Mouse (Mus musculus): ENCODE measurements around the gene Arhgef10l. TPM values are rescaled to one million over a fixed set of nuclear protein-coding genes. Genes with fewer than 3 reads are reported as not detected.

The Arhgef10l gene
- polyA plus RNA-seq, 1 experiment from 2014 or later: 13.4 TPM

DNA sequence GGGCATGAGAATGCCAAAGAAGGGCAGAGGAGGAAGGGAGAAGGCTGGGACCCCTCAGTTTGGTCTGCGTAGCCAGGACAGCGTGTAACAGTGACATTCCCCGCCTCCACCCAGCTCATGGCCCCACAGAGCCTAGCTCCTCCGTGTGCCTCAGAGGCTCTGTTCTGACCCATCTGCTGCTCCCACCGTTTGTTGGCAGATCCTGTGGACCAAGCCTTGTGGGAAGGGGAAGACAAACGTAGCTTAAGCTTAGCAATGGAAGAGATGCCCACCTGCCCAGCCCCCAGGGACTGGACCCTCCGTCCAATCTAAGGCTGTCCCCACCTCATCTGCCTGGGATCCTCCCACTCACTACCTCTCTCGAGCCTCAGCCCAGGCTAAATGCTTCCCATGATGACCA is 28.5 kb downstream of the Arhgef10l start:
- Histone ChIP-seq H3K4me1 (ENCODE audit: control insufficient read depth, insufficient read depth, low read length) (no peaks in the 10 kb centered on the region), H3K4me3 (ENCODE audit: low read depth, low read length) (no peak overlapping the region), H3K9me3 (ENCODE audit: control insufficient read depth, low read length) (no peaks in the 10 kb centered on the region), H3K27me3 (replicated peaks; ENCODE audit: control insufficient read depth, insufficient read depth, low read length) (no peaks in the 10 kb centered on the region), H3K4me2 (ENCODE audit: low read depth, low read length) (no peak overlapping the region), H3K36me3 (ENCODE audit: control insufficient read depth, insufficient read depth, low read length) (peaks cover 6% of the 10 kb centered on the region; the same call in 1 of the 2 replicates), H3K27ac (replicated peaks; ENCODE audit: low read depth, low read length) (no peak overlapping the region), H3K9ac (ENCODE audit: low read depth, low read length) (no peak overlapping the region)
- ATAC-seq (ENCODE audit: low read depth) (no peak; the same call in 1 of the 2 replicates), DNase-seq (ENCODE audit: low spot score) (no peak)
- 78% methylated on average over 8 of the region's 8 CpGs for WGBS

- no peak for DNase-seq (ENCODE audit: low spot score)
- H3K27ac ChIP-seq (replicated peaks; ENCODE audit: low read depth, low read length): no peak overlapping the region
- no peak overlapping the region for H3K9ac ChIP-seq (ENCODE audit: low read depth, low read length)
These were observed 29.4 kb downstream of the Arhgef10l start for GRCm38 (mm10) chr4:140636312-140636996.

DNA sequence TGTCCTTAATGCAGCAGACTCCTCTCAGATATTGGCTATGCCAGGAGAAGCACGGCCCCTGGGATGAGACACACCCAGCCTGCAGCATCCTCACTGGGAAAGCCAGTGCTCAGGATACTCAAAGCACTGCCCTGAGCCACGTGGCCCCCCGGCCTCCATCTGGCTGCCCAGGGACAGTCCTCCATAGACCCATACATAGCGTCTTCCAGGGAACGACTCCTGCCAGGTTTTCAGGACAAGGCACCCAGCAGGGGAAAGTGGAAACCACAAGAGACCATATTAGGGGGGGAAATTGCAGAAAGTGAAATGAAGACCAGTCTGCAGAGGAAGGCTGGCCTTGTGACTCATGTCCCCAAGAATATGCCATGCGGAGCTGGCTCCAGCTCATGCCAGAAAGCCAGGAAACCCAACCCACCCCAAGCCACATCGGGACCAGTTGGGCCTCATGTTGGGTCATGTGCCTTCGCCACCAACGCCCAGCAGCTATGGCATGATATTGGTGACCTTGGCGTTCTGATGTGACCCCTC is 30.9 kb downstream of the Arhgef10l start:
- peaks cover 6% of the 10 kb centered on the region; the same call in 1 of the 2 replicates for H3K36me3 ChIP-seq (ENCODE audit: control insufficient read depth, insufficient read depth, low read length)
- no peak overlapping the region for H3K4me2 ChIP-seq (ENCODE audit: low read depth, low read length)
- DNase-seq (ENCODE audit: low spot score): no peak
- no peaks in the 10 kb centered on the region for H3K27me3 ChIP-seq (replicated peaks; ENCODE audit: control insufficient read depth, insufficient read depth, low read length)
- no peaks in the 10 kb centered on the region for H3K9me3 ChIP-seq (ENCODE audit: control insufficient read depth, low read length)
- no peak for ATAC-seq (ENCODE audit: low read depth)
- H3K4me1 ChIP-seq (ENCODE audit: control insufficient read depth, insufficient read depth, low read length): no peaks in the 10 kb centered on the region; the same call in 1 of the 2 replicates
- no peak overlapping the region for H3K27ac ChIP-seq (replicated peaks; ENCODE audit: low read depth, low read length)
- 81% methylated on average over 10 of the region's 10 CpGs for whole genome bisulfite sequencing
- H3K4me3 ChIP-seq (ENCODE audit: low read depth, low read length): no peak overlapping the region
- H3K9ac ChIP-seq (ENCODE audit: low read depth, low read length): no peak overlapping the region

More at GRCm38 (mm10) chr4:140636312-140636996, 29.4 kb downstream of the Arhgef10l start:
- Histone ChIP-seq H3K27me3 (replicated peaks; ENCODE audit: control insufficient read depth, insufficient read depth, low read length) (no peaks in the 10 kb centered on the region), H3K4me2 (ENCODE audit: low read depth, low read length) (no peak overlapping the region), H3K4me3 (ENCODE audit: low read depth, low read length) (no peak overlapping the region), H3K36me3 (ENCODE audit: control insufficient read depth, insufficient read depth, low read length) (peaks cover 6% of the 10 kb centered on the region; the same call in 1 of the 2 replicates), H3K9me3 (ENCODE audit: control insufficient read depth, low read length) (no peaks in the 10 kb centered on the region), H3K4me1 (ENCODE audit: control insufficient read depth, insufficient read depth, low read length) (no peaks in the 10 kb centered on the region)
- WGBS: 56% methylated on average over 4 of the region's 5 CpGs
- no peak; the same call in 1 of the 2 replicates for ATAC-seq (ENCODE audit: low read depth)

- 80% methylated on average over 6 of the region's 6 CpGs for WGBS
- Histone ChIP-seq H3K4me2 (ENCODE audit: low read depth, low read length) (no peak overlapping the region), H3K27ac (replicated peaks; ENCODE audit: low read depth, low read length) (peak overlapping the region; percentile 65; the same call in 1 of the 2 replicates), H3K9ac (ENCODE audit: low read depth, low read length) (no peak overlapping the region), H3K4me1 (ENCODE audit: control insufficient read depth, insufficient read depth, low read length) (peaks cover 3% of the 10 kb centered on the region; the same call in 1 of the 2 replicates), H3K4me3 (ENCODE audit: low read depth, low read length) (no peak overlapping the region), H3K9me3 (ENCODE audit: control insufficient read depth, low read length) (no peaks in the 10 kb centered on the region), H3K36me3 (ENCODE audit: control insufficient read depth, insufficient read depth, low read length) (no peaks in the 10 kb centered on the region), H3K27me3 (replicated peaks; ENCODE audit: control insufficient read depth, insufficient read depth, low read length) (no peaks in the 10 kb centered on the region)
- DNase-seq (ENCODE audit: low spot score) (no peak), ATAC-seq (ENCODE audit: low read depth) (no peak)
These were observed 34.4 kb downstream of the Arhgef10l start for GRCm38 (mm10) chr4:140631276-140631849.

- no peak overlapping the region for H3K4me3 ChIP-seq (ENCODE audit: low read depth, low read length)
- no peak overlapping the region for H3K4me2 ChIP-seq (ENCODE audit: low read depth, low read length)
- ATAC-seq (ENCODE audit: low read depth): peak; percentile 33
- H3K27me3 ChIP-seq (replicated peaks; ENCODE audit: control insufficient read depth, insufficient read depth, low read length): no peaks in the 10 kb centered on the region
- peak; percentile 34 for DNase-seq (ENCODE audit: low spot score)
- peak overlapping the region; percentile 65 for H3K27ac ChIP-seq (replicated peaks; ENCODE audit: low read depth, low read length)
- no peak overlapping the region for H3K9ac ChIP-seq (ENCODE audit: low read depth, low read length)
- H3K4me1 ChIP-seq (ENCODE audit: control insufficient read depth, insufficient read depth, low read length): peaks cover 3% of the 10 kb centered on the region; the same call in 1 of the 2 replicates
- 33% methylated on average over 15 of the region's 15 CpGs for WGBS
- H3K9me3 ChIP-seq (ENCODE audit: control insufficient read depth, low read length): no peaks in the 10 kb centered on the region
- H3K36me3 ChIP-seq (ENCODE audit: control insufficient read depth, insufficient read depth, low read length): no peaks in the 10 kb centered on the region
These were observed 35.1 kb downstream of the Arhgef10l start for GRCm38 (mm10) chr4:140630651-140631241.

GRCm38 (mm10) chr4:140630136-140630535 is 35.7 kb downstream of the Arhgef10l start:
- ATAC-seq (ENCODE audit: low read depth) (no peak), DNase-seq (ENCODE audit: low spot score) (no peak)
- H3K9me3 ChIP-seq (ENCODE audit: control insufficient read depth, low read length): no peaks in the 10 kb centered on the region
- WGBS: 39% methylated on average over 6 of the region's 6 CpGs
- H3K9ac ChIP-seq (ENCODE audit: low read depth, low read length): no peak overlapping the region
- no peaks in the 10 kb centered on the region for H3K36me3 ChIP-seq (ENCODE audit: control insufficient read depth, insufficient read depth, low read length)
- H3K4me2 ChIP-seq (ENCODE audit: low read depth, low read length): no peak overlapping the region
- H3K27me3 ChIP-seq (replicated peaks; ENCODE audit: control insufficient read depth, insufficient read depth, low read length): no peaks in the 10 kb centered on the region
- H3K4me3 ChIP-seq (ENCODE audit: low read depth, low read length): no peak overlapping the region
- H3K4me1 ChIP-seq (ENCODE audit: control insufficient read depth, insufficient read depth, low read length): peaks cover 4% of the 10 kb centered on the region
- peak overlapping the region; percentile 65; the same call in 1 of the 2 replicates for H3K27ac ChIP-seq (replicated peaks; ENCODE audit: low read depth, low read length)

- ATAC-seq (ENCODE audit: low read depth) (no peak), DNase-seq (ENCODE audit: low spot score) (no peak)
- Histone ChIP-seq H3K27ac (replicated peaks; ENCODE audit: low read depth, low read length) (no peak overlapping the region), H3K4me1 (ENCODE audit: control insufficient read depth, insufficient read depth, low read length) (peaks cover 15% of the 10 kb centered on the region), H3K4me3 (ENCODE audit: low read depth, low read length) (no peak overlapping the region), H3K27me3 (replicated peaks; ENCODE audit: control insufficient read depth, insufficient read depth, low read length) (no peaks in the 10 kb centered on the region), H3K4me2 (ENCODE audit: low read depth, low read length) (no peak overlapping the region), H3K9ac (ENCODE audit: low read depth, low read length) (no peak overlapping the region), H3K9me3 (ENCODE audit: control insufficient read depth, low read length) (no peaks in the 10 kb centered on the region), H3K36me3 (ENCODE audit: control insufficient read depth, insufficient read depth, low read length) (no peaks in the 10 kb centered on the region)
- WGBS: 50% methylated on average over 4 of the region's 4 CpGs
These were observed 36.8 kb downstream of the Arhgef10l start for GRCm38 (mm10) chr4:140628971-140629370.

- DNase-seq (ENCODE audit: low spot score) (no peak), ATAC-seq (ENCODE audit: low read depth) (no peak)
- Histone ChIP-seq H3K9ac (ENCODE audit: low read depth, low read length) (no peak overlapping the region), H3K27ac (replicated peaks; ENCODE audit: low read depth, low read length) (no peak overlapping the region), H3K9me3 (ENCODE audit: control insufficient read depth, low read length) (no peaks in the 10 kb centered on the region), H3K4me3 (ENCODE audit: low read depth, low read length) (no peak overlapping the region), H3K4me2 (ENCODE audit: low read depth, low read length) (no peak overlapping the region), H3K4me1 (ENCODE audit: control insufficient read depth, insufficient read depth, low read length) (peaks cover 19% of the 10 kb centered on the region), H3K36me3 (ENCODE audit: control insufficient read depth, insufficient read depth, low read length) (no peaks in the 10 kb centered on the region), H3K27me3 (replicated peaks; ENCODE audit: control insufficient read depth, insufficient read depth, low read length) (no peaks in the 10 kb centered on the region)
- 44% methylated on average over 11 of the region's 11 CpGs for WGBS
These were observed 37.3 kb downstream of the Arhgef10l start for GRCm38 (mm10) chr4:140628412-140628943.
